Mouse (Mus musculus): ENCODE results near the gene Slc25a12.

GRCm38 (mm10) chr2:71350181-71350580 is 17.4 kb downstream of the Slc25a12 start:
- TF ChIP-seq CTCF (IDR thresholded peaks at IDR 0.05; ENCODE audit: low read depth, low read length) (no peak), POLR2A (IDR thresholded peaks at IDR 0.05; ENCODE audit: extremely low read depth, insufficient read depth, low read length) (no peak)
